Mouse (Mus musculus): ENCODE data around the gene Gm6793. TPM values are rescaled to one million over a fixed set of nuclear protein-coding genes. Genes with fewer than 3 reads are reported as not detected.
A peak's percentile ranks its signal among the peaks of the same experiment; 100 is the strongest.

Gene Gm6793
- polyA plus RNA-seq (2015; fragmentation: Nextera tagmentation; extraction: Ambion mirVana) = 0.22 and 0.31 TPM in 2 replicates

DNA sequence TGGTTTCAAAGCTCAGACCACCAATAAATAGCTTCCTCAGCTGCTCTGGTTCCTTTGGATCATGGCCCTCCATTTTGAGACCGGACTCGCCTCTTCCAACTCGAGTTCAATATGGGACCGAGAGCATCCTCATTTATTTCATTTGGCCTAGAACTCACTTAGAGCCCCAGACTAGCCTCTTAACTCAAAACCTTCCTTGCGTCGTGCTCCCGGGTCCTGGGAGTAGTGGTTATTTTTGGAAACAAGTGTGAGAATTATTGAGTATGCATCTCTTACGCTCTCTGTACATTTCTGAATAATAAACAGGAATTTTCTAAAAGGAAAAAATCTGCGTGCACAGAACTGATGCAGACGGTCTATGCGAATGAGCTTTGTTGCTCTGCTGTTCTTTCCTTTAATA, at the start of gene Gm6793:
Gene Gm6793 (minus strand): TSS at position 101 of the 400 bp plus-strand sequence.
- Histone ChIP-seq H3K27me3 (no peaks in the 10 kb centered on the region), H3K27ac (no peak within 1 kb of the TSS), H3K9ac (no peak within 1 kb of the TSS), H3K36me3 (peaks cover 32% of the 10 kb centered on the region), H3K9me3 (replicated peaks) (no peaks in the 10 kb centered on the region), H3K4me1 (replicated peaks) (peaks cover 18% of the 10 kb centered on the region), H3K4me3 (replicated peaks) (no peak within 1 kb of the TSS), H3K4me2 (no peak within 1 kb of the TSS)
- WGBS (ENCODE audit: insufficient replicate concordance) = 91% methylated on average over 11 of the region's 11 CpGs
- no peak for ATAC-seq (ENCODE audit: low read depth)
- DNase-seq = no peak

DNA sequence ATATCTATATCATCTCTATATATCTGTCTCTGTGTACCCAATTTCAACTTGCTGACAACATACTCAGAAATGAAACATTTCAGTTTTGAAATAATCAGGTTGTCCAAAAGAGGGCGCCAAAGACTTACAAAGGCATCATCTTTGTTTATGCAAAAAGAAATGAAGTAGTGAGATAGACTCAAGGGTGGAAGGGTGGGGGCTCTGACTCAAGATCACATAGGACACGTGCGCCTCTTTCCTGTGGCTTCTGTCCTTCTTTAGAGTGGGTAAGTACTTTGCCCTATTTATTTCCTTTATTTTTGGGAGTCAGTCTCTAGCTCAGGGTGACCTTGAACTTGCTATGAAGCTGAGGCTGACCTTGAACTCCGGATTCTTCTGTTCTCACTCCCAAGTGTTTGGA, 46.5 kb upstream of the Gm6793 start:
- no peaks in the 10 kb centered on the region for H3K27me3 ChIP-seq
- no peak overlapping the region for H3K4me3 ChIP-seq (replicated peaks)
- no peak overlapping the region for H3K27ac ChIP-seq
- no peak overlapping the region for H3K4me2 ChIP-seq
- ATAC-seq (ENCODE audit: low read depth) = no peak
- DNase-seq = no peak
- no peaks in the 10 kb centered on the region for H3K36me3 ChIP-seq
- WGBS (ENCODE audit: insufficient replicate concordance) = 32% methylated on average over 4 of the region's 4 CpGs
- H3K9ac ChIP-seq = no peak overlapping the region
- H3K9me3 ChIP-seq (replicated peaks) = no peaks in the 10 kb centered on the region
- H3K4me1 ChIP-seq (replicated peaks) = no peaks in the 10 kb centered on the region

DNA sequence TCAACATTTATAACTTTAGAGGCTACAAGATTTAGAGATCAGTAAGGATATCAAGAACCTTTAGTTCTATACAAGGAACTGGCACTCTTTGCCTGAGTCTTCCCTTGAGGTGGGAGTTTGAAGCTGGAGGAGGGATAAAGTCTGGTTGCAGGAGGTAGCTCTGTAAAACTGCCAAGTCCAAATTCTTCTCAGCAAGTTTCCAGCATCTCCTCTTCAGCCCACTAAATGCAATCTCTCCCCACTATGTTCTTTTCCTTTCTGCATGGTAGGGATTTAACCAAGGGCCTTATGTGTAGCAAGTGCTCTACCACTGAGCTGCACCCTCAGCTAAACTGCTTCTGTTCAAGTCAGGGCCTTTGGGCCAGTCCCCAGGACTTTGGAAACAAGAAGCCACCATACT, 39.6 kb upstream of the Gm6793 start:
- Histone ChIP-seq H3K27me3 (no peaks in the 10 kb centered on the region), H3K4me3 (replicated peaks) (no peak overlapping the region), H3K4me1 (replicated peaks) (no peaks in the 10 kb centered on the region), H3K27ac (no peak overlapping the region), H3K9me3 (replicated peaks) (no peaks in the 10 kb centered on the region), H3K36me3 (no peaks in the 10 kb centered on the region), H3K4me2 (no peak overlapping the region), H3K9ac (no peak overlapping the region)
- ATAC-seq (ENCODE audit: low read depth) = no peak
- no peak for DNase-seq

DNA sequence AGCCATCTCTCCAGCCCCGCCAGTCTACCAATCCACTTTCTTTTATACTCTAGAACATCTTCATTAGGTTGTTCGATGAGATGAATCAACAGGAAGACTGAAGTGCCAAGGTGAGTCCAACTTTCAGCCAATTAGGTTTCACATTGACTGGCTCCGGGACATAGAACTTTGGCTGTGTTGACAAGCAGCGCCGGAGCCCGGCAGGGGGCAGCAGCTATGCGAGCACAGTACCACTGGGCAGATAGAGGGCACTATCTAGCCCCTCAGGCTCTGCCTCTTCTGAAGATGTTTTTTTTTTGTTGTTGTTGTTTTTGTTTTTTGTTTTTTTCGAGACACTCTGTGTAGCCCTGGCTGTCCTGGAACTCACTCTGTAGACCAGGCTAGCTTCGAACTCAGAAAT, 36.7 kb upstream of the Gm6793 start:
- no peak for DNase-seq
- no peak for ATAC-seq (ENCODE audit: low read depth)
- no peak overlapping the region for H3K27ac ChIP-seq
- no peaks in the 10 kb centered on the region for H3K27me3 ChIP-seq
- no peaks in the 10 kb centered on the region for H3K36me3 ChIP-seq
- H3K4me1 ChIP-seq (replicated peaks) = no peaks in the 10 kb centered on the region
- H3K9ac ChIP-seq = no peak overlapping the region
- H3K9me3 ChIP-seq (replicated peaks) = no peaks in the 10 kb centered on the region
- no peak overlapping the region for H3K4me2 ChIP-seq
- H3K4me3 ChIP-seq (replicated peaks) = no peak overlapping the region
- WGBS (ENCODE audit: insufficient replicate concordance) = 60% methylated on average over 9 of the region's 9 CpGs

DNA sequence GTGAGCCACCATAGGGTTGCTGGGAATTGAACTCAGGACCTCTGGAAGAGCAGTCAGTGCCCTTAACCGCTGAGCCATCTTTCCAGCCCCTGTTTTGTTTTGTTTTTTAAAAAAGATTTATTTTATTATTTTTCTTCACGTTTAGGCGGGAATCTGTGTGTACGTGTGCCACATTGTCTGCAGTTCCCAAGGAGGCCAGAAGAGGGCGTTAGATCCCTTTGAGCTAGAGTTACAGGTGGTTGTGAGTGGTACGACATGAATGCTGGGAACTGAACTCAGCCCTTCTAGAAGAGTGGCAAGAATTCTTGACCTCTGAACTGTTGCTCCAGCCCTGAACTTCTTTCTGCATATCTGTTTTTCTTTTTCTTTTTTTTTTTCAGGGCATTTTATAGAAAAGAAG, 35.1 kb upstream of the Gm6793 start:
- WGBS (ENCODE audit: insufficient replicate concordance) = 61% methylated on average over 6 of the region's 6 CpGs
- no peaks in the 10 kb centered on the region for H3K36me3 ChIP-seq
- H3K9me3 ChIP-seq (replicated peaks) = no peaks in the 10 kb centered on the region
- H3K4me3 ChIP-seq (replicated peaks) = no peak overlapping the region
- H3K27me3 ChIP-seq = no peaks in the 10 kb centered on the region
- H3K4me2 ChIP-seq = no peak overlapping the region
- H3K4me1 ChIP-seq (replicated peaks) = no peaks in the 10 kb centered on the region
- no peak overlapping the region for H3K27ac ChIP-seq
- DNase-seq (no peak), ATAC-seq (ENCODE audit: low read depth) (no peak)
- H3K9ac ChIP-seq = no peak overlapping the region

DNA sequence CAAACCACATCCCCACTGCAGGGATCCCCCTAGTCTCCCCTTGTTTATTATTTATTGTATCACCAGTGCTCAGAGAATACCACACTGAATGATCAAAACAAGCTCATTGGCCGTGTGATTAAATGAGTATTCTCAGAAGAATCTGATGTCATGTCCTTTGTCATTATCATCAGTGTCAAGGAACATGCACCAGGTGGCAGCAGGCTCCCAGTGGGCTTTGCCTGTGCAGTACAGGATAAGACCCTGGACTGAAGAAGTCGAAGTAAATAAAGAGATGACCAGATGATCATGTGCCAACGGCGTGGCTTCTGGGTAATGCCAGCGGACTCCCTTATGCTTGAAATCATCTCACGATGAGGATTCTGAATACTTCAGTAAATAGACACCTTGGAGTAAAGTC, 33.5 kb upstream of the Gm6793 start:
- Histone ChIP-seq H3K4me1 (replicated peaks) (no peaks in the 10 kb centered on the region), H3K4me2 (no peak overlapping the region), H3K27me3 (no peaks in the 10 kb centered on the region), H3K27ac (no peak overlapping the region), H3K9ac (no peak overlapping the region), H3K9me3 (replicated peaks) (no peaks in the 10 kb centered on the region), H3K4me3 (replicated peaks) (no peak overlapping the region), H3K36me3 (no peaks in the 10 kb centered on the region)
- WGBS (ENCODE audit: insufficient replicate concordance) = 69% methylated on average over 6 of the region's 6 CpGs
- no peak for ATAC-seq (ENCODE audit: low read depth)
- no peak for DNase-seq

DNA sequence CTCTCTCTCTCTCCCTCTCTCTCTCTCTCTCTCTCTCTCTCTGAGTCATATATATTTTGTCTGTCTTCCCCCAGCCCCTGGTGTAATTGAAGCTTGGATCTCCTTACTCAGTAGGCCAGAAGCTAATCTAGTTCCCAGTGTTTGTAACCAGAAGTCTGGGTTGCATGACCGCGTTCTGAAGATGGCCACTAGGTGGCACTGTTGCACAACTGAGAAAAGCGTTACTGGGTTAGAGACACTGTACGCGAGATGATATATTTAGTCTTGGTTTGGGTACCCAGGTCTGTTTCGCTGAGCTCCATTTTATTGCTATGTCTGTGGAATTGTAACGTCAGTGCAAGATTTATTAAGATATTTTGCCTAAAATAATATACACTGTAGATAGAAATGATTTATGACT, 31.1 kb upstream of the Gm6793 start:
- Histone ChIP-seq H3K9me3 (replicated peaks) (no peaks in the 10 kb centered on the region), H3K27ac (no peak overlapping the region), H3K4me2 (no peak overlapping the region), H3K9ac (no peak overlapping the region), H3K27me3 (no peaks in the 10 kb centered on the region), H3K4me3 (replicated peaks) (no peak overlapping the region), H3K36me3 (no peaks in the 10 kb centered on the region), H3K4me1 (replicated peaks) (no peaks in the 10 kb centered on the region)
- ATAC-seq (ENCODE audit: low read depth) (0 out of 2 replicates have a peak, but pooled peaks have one; percentile 29), DNase-seq (peak; percentile 42)
- WGBS (ENCODE audit: insufficient replicate concordance) = 5% methylated on average over 7 of the region's 7 CpGs

DNA sequence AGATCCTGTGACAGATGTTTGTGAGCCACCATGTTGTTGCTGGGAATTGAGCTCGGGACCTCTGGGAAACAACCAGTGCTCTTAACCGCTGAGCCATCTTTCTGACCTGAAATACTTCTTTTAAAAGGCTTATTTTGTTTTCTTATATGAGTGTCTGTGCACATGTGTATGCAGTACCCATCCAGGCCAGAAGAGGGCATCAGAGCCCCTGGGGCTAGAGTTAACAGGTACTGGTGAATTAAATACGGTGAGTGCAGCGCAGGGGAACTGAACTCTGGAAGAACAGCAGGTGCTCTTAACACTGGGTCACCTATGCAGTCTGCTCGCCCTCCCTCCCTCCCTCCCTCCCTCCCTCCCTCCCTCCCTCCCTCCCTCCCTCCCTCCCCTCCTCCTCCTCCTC, 30.3 kb upstream of the Gm6793 start:
- no peaks in the 10 kb centered on the region for H3K27me3 ChIP-seq
- H3K4me3 ChIP-seq (replicated peaks) = no peak overlapping the region
- WGBS (ENCODE audit: insufficient replicate concordance) = 63% methylated on average over 5 of the region's 5 CpGs
- H3K9ac ChIP-seq = no peak overlapping the region
- H3K4me1 ChIP-seq (replicated peaks) = no peaks in the 10 kb centered on the region
- H3K9me3 ChIP-seq (replicated peaks) = no peaks in the 10 kb centered on the region
- ATAC-seq (ENCODE audit: low read depth) = no peak
- no peak for DNase-seq
- no peak overlapping the region for H3K27ac ChIP-seq
- H3K4me2 ChIP-seq = no peak overlapping the region
- no peaks in the 10 kb centered on the region for H3K36me3 ChIP-seq

DNA sequence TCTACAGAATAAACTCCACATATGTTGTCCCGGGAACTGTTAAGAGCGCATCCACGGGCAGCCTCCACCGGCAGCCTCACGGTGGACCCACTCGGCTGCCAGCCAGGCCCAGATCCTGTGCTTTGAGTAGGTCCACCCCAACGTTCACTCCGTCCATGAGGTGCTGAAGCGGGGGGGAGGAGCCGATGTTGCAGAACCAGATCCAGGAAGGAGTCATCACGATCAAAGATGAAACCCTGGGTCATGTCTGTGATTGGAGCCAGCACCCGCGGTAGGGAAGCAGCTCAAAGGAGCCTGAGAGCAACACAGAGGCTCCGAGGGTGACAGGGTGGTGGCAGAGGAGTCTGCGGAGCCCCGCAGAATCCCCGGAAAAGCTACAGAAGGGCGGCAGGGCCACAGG, 22.7 kb upstream of the Gm6793 start:
- ATAC-seq (ENCODE audit: low read depth) = no peak
- H3K27me3 ChIP-seq = no peaks in the 10 kb centered on the region
- WGBS (ENCODE audit: insufficient replicate concordance) = 67% methylated on average over 18 of the region's 18 CpGs
- no peaks in the 10 kb centered on the region for H3K36me3 ChIP-seq
- H3K4me1 ChIP-seq (replicated peaks) = no peaks in the 10 kb centered on the region
- no peak overlapping the region for H3K27ac ChIP-seq
- H3K9ac ChIP-seq = no peak overlapping the region
- H3K4me3 ChIP-seq (replicated peaks) = no peak overlapping the region
- no peak for DNase-seq
- no peaks in the 10 kb centered on the region for H3K9me3 ChIP-seq (replicated peaks)
- no peak overlapping the region for H3K4me2 ChIP-seq

DNA sequence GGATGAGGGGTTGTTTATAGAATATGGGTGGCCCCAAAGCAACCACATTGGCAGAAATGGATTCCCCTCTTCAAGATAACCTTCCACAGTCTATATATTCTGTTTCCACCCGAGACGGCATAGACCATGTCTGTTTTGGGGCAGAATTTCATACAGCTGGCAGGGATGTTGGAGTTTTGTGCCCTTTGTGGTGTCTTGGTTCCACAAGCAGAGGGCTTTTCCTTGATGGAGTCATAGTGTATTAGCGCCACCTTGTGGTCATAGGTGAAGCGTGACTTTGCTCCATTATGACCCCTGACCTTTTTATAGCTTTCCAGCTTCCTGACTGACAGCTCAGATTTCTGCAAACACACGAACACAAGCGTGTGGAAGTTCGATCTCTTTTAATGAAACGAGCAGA, 19.8 kb upstream of the Gm6793 start:
- Histone ChIP-seq H3K9me3 (replicated peaks) (no peaks in the 10 kb centered on the region), H3K27ac (no peak overlapping the region), H3K4me2 (no peak overlapping the region), H3K27me3 (no peaks in the 10 kb centered on the region), H3K36me3 (no peaks in the 10 kb centered on the region), H3K4me1 (replicated peaks) (no peaks in the 10 kb centered on the region), H3K9ac (no peak overlapping the region), H3K4me3 (replicated peaks) (no peak overlapping the region)
- WGBS (ENCODE audit: insufficient replicate concordance) = 5% methylated on average over 8 of the region's 8 CpGs
- peak; percentile 35 for DNase-seq
- ATAC-seq (ENCODE audit: low read depth) = no peak

DNA sequence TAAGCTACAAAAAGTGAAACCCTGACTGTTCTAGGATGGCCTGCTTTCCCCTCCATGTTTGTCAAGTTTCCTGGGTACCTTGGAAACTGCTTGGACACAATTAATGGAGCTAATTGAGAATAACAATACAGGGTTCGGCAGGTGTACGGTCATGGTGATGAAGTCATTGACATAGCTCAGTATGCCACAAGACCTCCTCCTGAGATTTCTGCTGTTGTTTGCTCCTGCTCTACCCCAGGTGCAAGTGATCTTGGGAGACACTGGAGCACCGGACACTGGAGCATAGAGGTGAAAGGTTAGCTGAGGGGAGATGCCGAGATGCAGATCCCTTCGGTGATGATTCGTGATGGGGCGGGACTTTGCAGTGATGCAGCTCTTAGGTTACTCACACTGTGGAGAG, 18.2 kb upstream of the Gm6793 start:
- H3K9ac ChIP-seq = no peak overlapping the region
- H3K27ac ChIP-seq = no peak overlapping the region
- no peak overlapping the region for H3K4me2 ChIP-seq
- WGBS (ENCODE audit: insufficient replicate concordance) = 69% methylated on average over 7 of the region's 7 CpGs
- no peak for DNase-seq
- no peaks in the 10 kb centered on the region for H3K36me3 ChIP-seq
- no peaks in the 10 kb centered on the region for H3K4me1 ChIP-seq (replicated peaks)
- no peaks in the 10 kb centered on the region for H3K27me3 ChIP-seq
- H3K9me3 ChIP-seq (replicated peaks) = no peaks in the 10 kb centered on the region
- no peak overlapping the region for H3K4me3 ChIP-seq (replicated peaks)
- ATAC-seq (ENCODE audit: low read depth) = no peak

DNA sequence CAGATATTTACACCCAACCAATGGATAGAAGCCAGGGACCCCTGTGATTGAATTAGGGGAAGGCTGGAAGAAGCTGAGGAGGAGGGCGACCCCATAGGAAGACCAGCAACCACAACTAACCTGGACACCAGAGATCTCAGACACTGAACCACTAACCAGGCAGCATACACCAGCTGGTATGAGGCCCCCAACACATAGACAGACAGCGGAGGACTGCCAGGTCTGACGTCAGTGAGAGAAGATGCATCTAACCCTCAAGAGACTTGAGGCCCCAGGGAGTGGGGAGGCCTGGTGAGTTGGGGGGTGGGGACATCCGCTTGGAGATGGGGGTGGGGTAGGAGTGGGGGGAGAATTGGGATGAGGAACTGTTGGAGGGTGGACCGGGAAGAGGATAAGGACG, 15.8 kb upstream of the Gm6793 start:
- 51% methylated on average over 6 of the region's 6 CpGs for WGBS (ENCODE audit: insufficient replicate concordance)
- Histone ChIP-seq H3K9me3 (replicated peaks) (no peaks in the 10 kb centered on the region), H3K4me2 (no peak overlapping the region), H3K27me3 (no peaks in the 10 kb centered on the region), H3K4me3 (replicated peaks) (no peak overlapping the region), H3K9ac (no peak overlapping the region), H3K4me1 (replicated peaks) (no peaks in the 10 kb centered on the region), H3K27ac (no peak overlapping the region), H3K36me3 (no peaks in the 10 kb centered on the region)
- no peak for DNase-seq
- ATAC-seq (ENCODE audit: low read depth) = no peak

DNA sequence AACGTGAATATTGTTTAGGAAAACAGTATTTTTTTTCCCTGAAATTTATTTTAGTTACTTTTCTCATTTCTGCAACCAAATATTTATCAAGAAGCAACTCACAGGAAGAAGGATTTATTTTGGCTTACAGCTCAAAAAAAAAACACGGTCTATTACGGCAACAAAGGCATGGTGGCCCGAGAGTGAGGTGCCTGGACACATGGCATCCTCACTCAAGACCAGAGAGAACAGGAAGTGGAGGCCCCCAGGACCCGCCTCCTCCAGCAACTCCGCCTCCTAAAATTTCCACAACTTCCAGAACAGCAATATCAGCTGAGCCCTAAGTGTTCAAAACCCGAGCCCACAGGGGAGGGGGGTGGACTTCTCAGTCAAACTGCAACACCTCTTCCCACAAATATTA, 14.6 kb upstream of the Gm6793 start:
- no peak overlapping the region for H3K4me2 ChIP-seq
- no peak overlapping the region for H3K9ac ChIP-seq
- H3K27me3 ChIP-seq = no peaks in the 10 kb centered on the region
- no peak for ATAC-seq (ENCODE audit: low read depth)
- H3K9me3 ChIP-seq (replicated peaks) = no peaks in the 10 kb centered on the region
- H3K36me3 ChIP-seq = no peaks in the 10 kb centered on the region
- no peak for DNase-seq
- no peaks in the 10 kb centered on the region for H3K4me1 ChIP-seq (replicated peaks)
- no peak overlapping the region for H3K4me3 ChIP-seq (replicated peaks)
- H3K27ac ChIP-seq = no peak overlapping the region
- 60% methylated on average over 7 of the region's 7 CpGs for WGBS (ENCODE audit: insufficient replicate concordance)

All from liver, embryonic 13.5 days (tissue).